Mouse (Mus musculus): ENCODE measurements around the gene Piezo1. TPM values are rescaled to one million over a fixed set of nuclear protein-coding genes. Genes with fewer than 3 reads are reported as not detected.
A peak's percentile ranks its signal among the peaks of the same experiment; 100 is the strongest.

Gene Piezo1
- polyA plus RNA-seq, 1 experiment: 107 TPM

DNA sequence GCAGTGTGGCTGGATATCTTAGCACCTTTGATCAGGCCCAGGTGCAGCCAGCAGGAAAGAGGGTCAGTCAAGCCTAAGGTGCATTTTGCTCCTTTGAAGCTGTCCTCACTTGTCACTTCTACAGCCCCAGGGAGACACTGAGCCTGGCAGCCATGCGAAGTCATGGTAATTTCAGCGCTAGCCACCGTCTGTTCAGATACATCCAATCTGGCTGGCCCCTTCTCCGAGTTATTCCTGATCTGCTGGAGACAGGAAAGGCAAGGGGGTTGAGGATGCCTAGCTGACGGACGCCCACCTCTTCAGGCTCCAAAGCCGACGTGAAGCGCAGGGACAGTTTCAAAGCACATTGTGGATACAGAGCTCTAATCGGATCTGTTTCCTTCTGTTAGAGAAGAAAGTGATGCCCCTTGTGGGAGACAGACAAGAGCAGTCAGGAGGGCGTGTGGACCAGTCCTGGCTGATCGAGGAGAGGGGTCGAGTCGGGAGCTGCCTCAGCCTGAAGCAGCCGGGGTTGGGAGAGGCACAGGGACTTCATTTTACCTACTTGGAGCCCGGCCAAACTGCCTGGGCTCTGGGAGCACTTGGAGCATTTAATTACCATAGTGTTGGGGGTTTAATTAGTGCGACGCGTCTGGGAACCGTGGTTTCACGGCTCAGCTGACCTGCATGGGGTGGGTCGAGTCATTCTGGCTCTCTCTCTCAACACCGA, 27.3 kb downstream of the Piezo1 start:
- H3K79me2 ChIP-seq (ENCODE audit: control insufficient read depth, insufficient read depth): peaks cover 99% of the 10 kb centered on the region
- no peak overlapping the region for H3K4me3 ChIP-seq (ENCODE audit: insufficient read depth, poor library complexity, severe bottlenecking)
- H3K79me3 ChIP-seq (ENCODE audit: low read depth): peaks cover 61% of the 10 kb centered on the region
- peaks cover 3% of the 10 kb centered on the region for H3K36me3 ChIP-seq (ENCODE audit: control insufficient read depth, insufficient read depth)
- no peak for TF ChIP-seq MYOG (IDR thresholded peaks at IDR 0.05; ENCODE audit: control insufficient read depth, extremely low read depth, insufficient read length)
- no peak for TF ChIP-seq MYOD1 (IDR thresholded peaks at IDR 0.05; ENCODE audit: control insufficient read depth, insufficient read length, low read depth)
- TF ChIP-seq USF1 (IDR thresholded peaks at IDR 0.05; ENCODE audit: low read depth): no peak
- no peak for TF ChIP-seq MAX (IDR thresholded peaks at IDR 0.05)
- TF ChIP-seq CEBPB (IDR thresholded peaks at IDR 0.05; ENCODE audit: low read depth): no peak
- no peak for TF ChIP-seq CTCF (IDR thresholded peaks at IDR 0.05; ENCODE audit: control insufficient read depth, insufficient read depth, insufficient read length)
- no peak for TF ChIP-seq FOSL1 (IDR thresholded peaks at IDR 0.05; ENCODE audit: insufficient read depth, low read length, poor library complexity, severe bottlenecking)
- no peaks in the 10 kb centered on the region for H3K27me3 ChIP-seq (ENCODE audit: control insufficient read depth, insufficient read depth, insufficient read length)
- no peak overlapping the region for H3ac ChIP-seq (ENCODE audit: control insufficient read depth, insufficient read length, low read depth)

DNA sequence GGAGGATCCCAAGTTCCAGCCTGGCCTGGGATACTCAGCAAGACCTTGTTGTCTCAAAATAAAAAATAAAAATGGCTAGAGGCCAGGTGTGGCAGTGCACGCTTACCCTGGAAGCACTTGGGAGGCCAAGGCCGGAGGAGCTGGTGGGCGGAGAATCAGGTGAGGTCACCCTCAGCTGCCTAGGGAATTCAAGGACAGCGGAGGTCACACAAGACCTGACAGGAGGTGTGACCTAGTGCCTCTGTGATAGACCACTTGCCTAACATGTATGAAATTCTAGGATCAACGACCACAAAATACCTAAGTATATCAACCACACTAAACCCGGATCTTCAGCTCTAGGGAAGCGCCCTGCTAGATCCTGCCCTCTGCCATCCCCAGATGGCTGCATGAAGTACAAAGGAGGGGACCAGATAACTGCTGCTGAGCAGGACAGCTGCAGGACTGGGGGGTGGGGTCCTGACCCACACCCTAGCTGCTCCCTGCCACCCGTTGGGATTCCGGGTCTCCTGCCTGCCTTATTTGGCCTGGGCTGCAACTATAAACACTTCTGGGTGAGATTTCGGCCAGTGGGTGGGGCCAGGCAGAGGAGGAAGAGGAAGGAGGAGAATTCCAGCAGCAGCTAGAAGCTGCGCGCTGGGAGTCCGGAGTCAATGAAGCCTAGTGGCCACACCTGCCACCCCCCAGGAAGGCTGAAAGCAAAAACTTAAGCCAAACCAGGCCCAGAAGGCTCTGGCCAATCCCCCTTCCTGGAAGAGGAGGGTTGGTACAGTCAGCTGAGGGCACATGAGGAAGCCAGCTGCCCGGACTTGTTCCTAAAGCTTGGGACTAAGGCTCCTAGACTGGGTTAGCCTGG, 28.1 kb downstream of the Piezo1 start:
- peak; percentile 12 for TF ChIP-seq MYOD1 (IDR thresholded peaks at IDR 0.05; ENCODE audit: control insufficient read depth, insufficient read length, low read depth)
- no peak for TF ChIP-seq CEBPB (IDR thresholded peaks at IDR 0.05; ENCODE audit: low read depth)

DNA sequence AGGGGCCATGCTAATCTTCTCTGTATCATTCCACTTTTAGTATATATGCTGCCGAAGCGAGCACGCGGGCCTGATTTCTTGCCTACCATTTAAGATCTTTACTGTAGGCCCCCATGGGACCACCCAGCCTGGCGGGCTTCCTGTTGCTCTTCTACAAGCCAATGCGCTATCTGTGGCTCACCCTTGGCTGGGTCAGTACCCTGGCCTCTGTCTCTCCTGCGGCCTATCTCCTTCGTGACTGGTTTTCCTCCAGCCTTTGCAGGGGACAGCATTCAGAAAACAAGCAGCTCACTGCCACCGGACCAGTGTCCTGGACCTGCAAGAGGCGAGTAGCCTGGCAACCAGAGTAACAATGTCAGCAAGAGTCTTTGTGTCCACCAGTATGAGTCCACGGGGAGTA, 30.5 kb downstream of the Piezo1 start:
- TF ChIP-seq MYOD1 (IDR thresholded peaks at IDR 0.05; ENCODE audit: control insufficient read depth, insufficient read length, low read depth) (no peak), FOSL1 (IDR thresholded peaks at IDR 0.05; ENCODE audit: insufficient read depth, low read length, poor library complexity, severe bottlenecking) (no peak), MYOG (IDR thresholded peaks at IDR 0.05; ENCODE audit: control insufficient read depth, extremely low read depth, insufficient read length) (no peak), CEBPB (IDR thresholded peaks at IDR 0.05; ENCODE audit: low read depth) (no peak), USF1 (IDR thresholded peaks at IDR 0.05; ENCODE audit: low read depth) (no peak)
- Histone ChIP-seq H3K36me3 (ENCODE audit: control insufficient read depth, insufficient read depth) (no peaks in the 10 kb centered on the region), H3K79me3 (ENCODE audit: low read depth) (peaks cover 37% of the 10 kb centered on the region), H3K27me3 (ENCODE audit: control insufficient read depth, insufficient read depth, insufficient read length) (no peaks in the 10 kb centered on the region), H3K79me2 (ENCODE audit: control insufficient read depth, insufficient read depth) (peaks cover 88% of the 10 kb centered on the region), H3K4me3 (ENCODE audit: insufficient read depth, poor library complexity, severe bottlenecking) (no peak overlapping the region), H3ac (ENCODE audit: control insufficient read depth, insufficient read length, low read depth) (no peak overlapping the region)

More for the DNA sequence above, 28.1 kb downstream of the Piezo1 start:
- Histone ChIP-seq H3ac (ENCODE audit: control insufficient read depth, insufficient read length, low read depth) (no peak overlapping the region), H3K79me2 (ENCODE audit: control insufficient read depth, insufficient read depth) (peaks cover 99% of the 10 kb centered on the region), H3K36me3 (ENCODE audit: control insufficient read depth, insufficient read depth) (peaks cover 1% of the 10 kb centered on the region), H3K4me3 (ENCODE audit: insufficient read depth, poor library complexity, severe bottlenecking) (no peak overlapping the region), H3K27me3 (ENCODE audit: control insufficient read depth, insufficient read depth, insufficient read length) (no peaks in the 10 kb centered on the region), H3K79me3 (ENCODE audit: low read depth) (peaks cover 55% of the 10 kb centered on the region)

DNA sequence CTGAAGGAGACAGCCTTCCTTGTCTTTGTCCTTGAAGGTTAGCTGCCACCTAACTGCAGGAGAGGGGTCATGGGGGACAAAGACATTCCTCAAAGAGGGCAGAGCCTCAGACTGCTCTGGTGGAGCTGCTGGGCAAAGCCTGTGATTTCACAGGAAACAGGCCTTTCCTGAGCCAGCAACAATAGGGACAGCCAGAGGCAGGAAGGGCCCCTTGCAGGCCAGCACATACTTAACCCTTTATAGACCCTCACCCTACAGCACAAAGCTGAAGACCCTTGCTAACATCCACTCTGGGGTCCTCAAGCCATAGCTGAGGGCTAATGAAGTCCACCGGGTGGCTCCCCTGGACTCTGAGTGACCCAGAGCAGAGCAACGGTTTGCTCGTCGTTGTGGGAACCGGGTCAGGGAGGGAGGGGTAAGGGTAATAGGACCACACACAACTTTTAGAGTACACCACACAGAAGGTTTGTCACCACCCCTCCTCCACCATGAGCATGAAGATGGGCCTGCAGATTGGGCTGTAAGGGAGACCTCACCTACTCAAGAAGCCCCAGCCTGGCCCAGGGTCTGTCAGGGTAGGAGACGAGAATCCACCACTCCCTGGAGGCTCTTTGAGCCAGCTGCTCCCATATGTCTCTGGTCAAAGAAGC, 33.5 kb downstream of the Piezo1 start:
- peaks cover 27% of the 10 kb centered on the region for H3K79me3 ChIP-seq (ENCODE audit: low read depth)
- peaks cover 10% of the 10 kb centered on the region for H3K36me3 ChIP-seq (ENCODE audit: control insufficient read depth, insufficient read depth)
- no peaks in the 10 kb centered on the region for H3K27me3 ChIP-seq (ENCODE audit: control insufficient read depth, insufficient read depth, insufficient read length)
- H3K4me3 ChIP-seq (ENCODE audit: insufficient read depth, poor library complexity, severe bottlenecking): no peak overlapping the region
- no peak for TF ChIP-seq FOSL1 (IDR thresholded peaks at IDR 0.05; ENCODE audit: insufficient read depth, low read length, poor library complexity, severe bottlenecking)
- TF ChIP-seq MAX (IDR thresholded peaks at IDR 0.05): no peak
- no peak for TF ChIP-seq USF1 (IDR thresholded peaks at IDR 0.05; ENCODE audit: low read depth)
- TF ChIP-seq MYOD1 (IDR thresholded peaks at IDR 0.05; ENCODE audit: control insufficient read depth, insufficient read length, low read depth): no peak
- no peak for TF ChIP-seq MYOG (IDR thresholded peaks at IDR 0.05; ENCODE audit: control insufficient read depth, extremely low read depth, insufficient read length)
- no peak for TF ChIP-seq CEBPB (IDR thresholded peaks at IDR 0.05; ENCODE audit: low read depth)
- no peak for TF ChIP-seq CTCF (IDR thresholded peaks at IDR 0.05; ENCODE audit: control insufficient read depth, insufficient read depth, insufficient read length)
- H3K79me2 ChIP-seq (ENCODE audit: control insufficient read depth, insufficient read depth): peaks cover 84% of the 10 kb centered on the region
- H3ac ChIP-seq (ENCODE audit: control insufficient read depth, insufficient read length, low read depth): no peak overlapping the region

DNA sequence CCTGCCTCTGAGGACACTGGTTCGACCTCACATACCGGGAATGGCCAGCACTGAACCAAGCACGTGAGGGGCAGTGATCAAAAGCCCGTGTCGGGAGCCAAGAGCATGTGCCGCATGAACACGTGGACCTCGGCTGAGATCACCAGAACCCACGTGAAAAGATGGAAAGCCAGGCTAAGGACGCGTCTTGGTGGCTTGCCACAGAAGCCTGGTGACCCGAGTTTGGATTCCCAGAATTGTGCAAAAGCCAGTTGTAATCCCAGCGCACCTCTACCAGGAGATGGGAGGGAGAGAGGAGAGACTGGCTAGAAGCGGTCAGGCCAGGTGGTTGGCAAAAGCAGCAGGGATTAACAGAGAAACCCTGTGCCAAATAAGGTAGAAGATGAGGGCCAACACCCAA, 35.4 kb downstream of the Piezo1 start:
- Histone ChIP-seq H3K4me3 (ENCODE audit: insufficient read depth, poor library complexity, severe bottlenecking) (no peak overlapping the region), H3K79me3 (ENCODE audit: low read depth) (peaks cover 15% of the 10 kb centered on the region), H3K27me3 (ENCODE audit: control insufficient read depth, insufficient read depth, insufficient read length) (no peaks in the 10 kb centered on the region), H3K36me3 (ENCODE audit: control insufficient read depth, insufficient read depth) (peaks cover 11% of the 10 kb centered on the region), H3K79me2 (ENCODE audit: control insufficient read depth, insufficient read depth) (peaks cover 76% of the 10 kb centered on the region), H3ac (ENCODE audit: control insufficient read depth, insufficient read length, low read depth) (no peak overlapping the region)
- TF ChIP-seq USF1 (IDR thresholded peaks at IDR 0.05; ENCODE audit: low read depth) (no peak), MYOG (IDR thresholded peaks at IDR 0.05; ENCODE audit: control insufficient read depth, extremely low read depth, insufficient read length) (no peak), MAX (IDR thresholded peaks at IDR 0.05) (no peak), CTCF (IDR thresholded peaks at IDR 0.05; ENCODE audit: control insufficient read depth, insufficient read depth, insufficient read length) (no peak), CEBPB (IDR thresholded peaks at IDR 0.05; ENCODE audit: low read depth) (no peak), FOSL1 (IDR thresholded peaks at IDR 0.05; ENCODE audit: insufficient read depth, low read length, poor library complexity, severe bottlenecking) (no peak), MYOD1 (IDR thresholded peaks at IDR 0.05; ENCODE audit: control insufficient read depth, insufficient read length, low read depth) (no peak)
